Mouse (Mus musculus) kidney, adult 2 months (tissue): ENCODE measurements around the gene Hipk3.

Experiments
- CTCF ChIP-seq: fragments of 200-500 bp; conservative IDR thresholded peaks from 2 replicates; pipeline ENCODE4 v1.5.1; 2011; ENCODE audit warnings: low read depth, mild to moderate bottlenecking, control low read depth, low read length, moderate library complexity, mixed read lengths; ENCODE audit not compliant: insufficient read depth, insufficient read length
- POLR2A ChIP-seq: fragments of 200-500 bp; IDR thresholded peaks from one replicate; pipeline ENCODE4 v1.6.1; 2011; ENCODE audit warnings: low read depth, low read length, control low read depth

- TF ChIP-seq POLR2A, result no peak
- TF ChIP-seq CTCF, result no peak
These were observed 37.1 kb downstream of the Hipk3 start for GRCm38 (mm10) chr2:104457106-104457505.
